Mouse (Mus musculus) G1E (cell line): Measurements from ENCODE around the gene Ggt5. TPM values are rescaled to one million over a fixed set of nuclear protein-coding genes. Genes with fewer than 3 reads are reported as not detected.

Experiments
- ATAC-seq: 2 replicates; pipeline ENCODE4 v1.8.0; 2016; ENCODE audit warnings: mild to moderate bottlenecking; ENCODE audit not compliant: insufficient number of reproducible peaks, poor library complexity, low FRiP score, severe bottlenecking; ENCODE audit errors: extremely low read depth
- DNase-seq: peaks from one replicate; pipeline ENCODE4 v3.0.0; 2012; ENCODE audit warnings: low spot score
- H3K27me3 ChIP-seq: 2 replicates; pipeline ENCODE4 v1.6.1; 2012; ENCODE audit warnings: mild to moderate bottlenecking, low read length, inconsistent platforms; ENCODE audit not compliant: insufficient read depth
- H3K36me3 ChIP-seq: replicated peaks from 2 replicates; pipeline ENCODE3; 2012; ENCODE audit warnings: mild to moderate bottlenecking, inconsistent platforms
- H3K4me1 ChIP-seq: 2 replicates; pipeline ENCODE4 v1.6.1; 2012; ENCODE audit warnings: low read depth, low read length, inconsistent platforms, mixed read lengths; ENCODE audit not compliant: insufficient read depth
- H3K4me3 ChIP-seq: 2 replicates; pipeline ENCODE4 v1.5.1; 2012; ENCODE audit warnings: low read depth, mild to moderate bottlenecking, inconsistent platforms, low read length, moderate library complexity, mixed read lengths
- H3K9me3 ChIP-seq: replicated peaks from 2 replicates; pipeline ENCODE4 v1.6.1; 2012; ENCODE audit warnings: inconsistent platforms
- CTCF ChIP-seq: IDR thresholded peaks from 2 replicates; pipeline ENCODE4 v1.5.1; 2012; ENCODE audit warnings: low read depth, low read length, inconsistent platforms, mixed read lengths
- GATA1 ChIP-seq: IDR thresholded peaks from 2 replicates; pipeline ENCODE4 v1.6.1; 2012; ENCODE audit warnings: borderline replicate concordance, low read length, inconsistent platforms, mixed read lengths
- GATA2 ChIP-seq: IDR thresholded peaks from 2 replicates; pipeline ENCODE4 v1.6.1; 2012; ENCODE audit warnings: low read depth, low read length, inconsistent platforms, borderline replicate concordance
- POLR2AphosphoS5 ChIP-seq: IDR thresholded peaks from 2 replicates; pipeline ENCODE4 v1.6.1; 2012; ENCODE audit warnings: low read depth, low read length, inconsistent platforms; ENCODE audit not compliant: insufficient replicate concordance
- TAL1 ChIP-seq: conservative IDR thresholded peaks from 2 replicates; pipeline ENCODE4 v1.6.1; 2012; ENCODE audit warnings: low read depth, low read length, inconsistent platforms, mixed read lengths
- polyA plus RNA-seq: library from polyadenylated mRNA; stranded (reverse); fragments of >175 nt; gene quantifications from 2 replicates; pipeline ENCODE4 v1.2.3, GENCODE M21; 2012
- total RNA-seq, 2 experiments: library from RNA; stranded (forward) in 1 of 2; stranded (reverse) in 1 of 2; fragments of 200-1000 nt in 1 of 2; fragments of >200 nt in 1 of 2; fragmentation: Nextera tagmentation in 1 of 2; gene quantifications; 2 replicates each; pipeline ENCODE4 v1.2.3; 2014 to 2017

The Ggt5 gene
- total and polyA plus RNA-seq, 3 experiments = 0.22 TPM; not detected in 2

DNA sequence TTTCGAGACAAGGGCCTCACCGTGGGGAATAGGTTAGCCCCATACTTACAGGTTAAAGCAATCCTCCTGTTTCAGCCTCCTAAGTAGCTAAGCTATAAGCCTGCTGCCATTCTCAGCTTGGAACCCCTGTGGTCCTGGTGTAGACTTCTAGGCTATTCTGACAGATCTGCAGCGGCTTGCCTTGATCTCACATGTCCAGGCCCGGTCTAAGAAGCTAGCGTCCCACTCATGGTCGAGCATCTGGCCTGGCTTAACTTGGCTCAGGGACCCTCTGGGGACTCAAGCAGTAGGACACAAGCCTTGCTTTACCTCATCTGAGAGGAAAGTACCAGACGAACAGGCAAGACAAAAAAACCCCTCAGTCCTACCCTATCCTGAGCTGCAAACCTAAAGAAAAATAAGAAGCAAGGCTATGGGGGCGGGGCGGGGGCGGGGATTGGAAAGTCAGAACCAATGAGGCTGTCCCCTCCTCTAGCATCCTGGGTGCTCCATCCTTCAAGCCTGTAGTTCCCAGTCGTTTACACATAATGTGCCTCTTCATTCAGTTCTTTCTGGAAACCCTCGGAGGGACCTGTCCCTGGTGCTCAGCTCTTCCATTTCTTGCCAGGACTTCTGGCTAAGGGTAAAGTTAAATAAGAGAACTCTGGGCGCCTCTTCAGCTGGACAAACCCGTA is 46.0 kb downstream of the Ggt5 start:
- peaks cover 4% of the 10 kb centered on the region; the same call in 1 of the 2 replicates for H3K4me1 ChIP-seq
- DNase-seq = no peak
- no peak for ATAC-seq
- H3K4me3 ChIP-seq = no peak overlapping the region
- peaks cover 46% of the 10 kb centered on the region for H3K27me3 ChIP-seq
- H3K36me3 ChIP-seq = no peaks in the 10 kb centered on the region
- TF ChIP-seq POLR2AphosphoS5 = no peak
- no peak for TF ChIP-seq CTCF
- no peak for TF ChIP-seq TAL1
- H3K9me3 ChIP-seq = no peaks in the 10 kb centered on the region

DNA sequence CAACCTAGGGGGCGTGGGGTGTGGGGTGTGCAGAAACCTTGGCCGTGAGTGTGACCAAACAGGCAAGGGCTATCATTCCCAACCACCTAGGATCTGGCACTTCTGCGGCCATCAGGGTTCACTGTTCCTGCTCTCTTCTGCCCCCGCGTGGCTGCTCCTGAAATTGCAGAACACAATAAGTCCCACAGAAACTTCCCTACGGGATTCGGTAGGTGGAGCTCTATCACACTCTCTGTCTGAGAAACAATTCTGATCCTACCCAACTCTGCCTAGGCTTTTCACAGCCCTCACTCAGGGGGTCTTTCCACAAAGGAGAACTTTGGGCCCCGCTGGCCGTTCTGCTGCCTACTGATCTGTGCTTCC is 46.5 kb downstream of the Ggt5 start:
- H3K4me1 ChIP-seq = peaks cover 4% of the 10 kb centered on the region; the same call in 1 of the 2 replicates
- TF ChIP-seq GATA1 (no peak), POLR2AphosphoS5 (no peak), TAL1 (no peak), CTCF (peak; percentile 80), GATA2 (no peak)
- no peaks in the 10 kb centered on the region for H3K36me3 ChIP-seq
- peaks cover 51% of the 10 kb centered on the region for H3K27me3 ChIP-seq
- ATAC-seq (no peak), DNase-seq (peak; percentile 48)
- H3K4me3 ChIP-seq = no peak overlapping the region
- no peaks in the 10 kb centered on the region for H3K9me3 ChIP-seq

DNA sequence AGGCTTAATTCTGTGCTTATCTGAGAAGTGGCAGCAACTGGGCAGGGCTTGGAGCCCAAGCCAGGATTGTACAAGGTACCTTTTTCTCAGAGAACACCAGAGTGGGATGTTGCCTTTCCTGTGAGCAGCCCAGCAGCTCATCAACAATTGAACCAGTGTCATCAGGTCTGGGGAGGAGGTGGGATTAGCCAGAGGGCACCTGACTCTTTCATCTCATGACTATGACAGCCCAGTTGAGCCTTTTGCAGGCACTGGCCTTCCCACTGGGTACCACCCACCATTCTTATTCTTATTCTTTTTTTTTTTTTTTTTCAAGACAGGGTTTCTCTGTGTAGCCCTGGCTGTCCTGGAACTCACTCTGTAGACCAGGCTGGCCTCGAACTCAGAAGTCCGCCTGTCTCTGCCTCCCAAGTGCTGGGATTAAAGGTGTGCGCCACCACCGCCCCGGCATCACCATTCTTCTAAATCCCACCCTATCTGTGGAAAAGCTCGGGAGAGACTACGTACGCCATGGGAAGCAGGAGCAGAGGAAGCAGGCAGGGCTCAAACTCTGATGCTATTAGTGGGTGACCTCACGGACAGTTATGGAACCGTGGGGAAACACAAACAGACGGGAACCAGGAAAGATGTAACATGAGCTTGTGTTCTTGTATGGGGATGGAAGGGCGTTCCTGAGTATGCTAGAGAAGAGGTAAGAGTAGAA is 47.1 kb downstream of the Ggt5 start:
- peaks cover 4% of the 10 kb centered on the region; the same call in 1 of the 2 replicates for H3K4me1 ChIP-seq
- H3K9me3 ChIP-seq = no peaks in the 10 kb centered on the region
- no peak overlapping the region for H3K4me3 ChIP-seq
- H3K36me3 ChIP-seq = no peaks in the 10 kb centered on the region
- no peak for ATAC-seq
- H3K27me3 ChIP-seq = peaks cover 56% of the 10 kb centered on the region
- DNase-seq = no peak
- TF ChIP-seq TAL1 (no peak), CTCF (no peak), GATA2 (no peak), GATA1 (no peak)

DNA sequence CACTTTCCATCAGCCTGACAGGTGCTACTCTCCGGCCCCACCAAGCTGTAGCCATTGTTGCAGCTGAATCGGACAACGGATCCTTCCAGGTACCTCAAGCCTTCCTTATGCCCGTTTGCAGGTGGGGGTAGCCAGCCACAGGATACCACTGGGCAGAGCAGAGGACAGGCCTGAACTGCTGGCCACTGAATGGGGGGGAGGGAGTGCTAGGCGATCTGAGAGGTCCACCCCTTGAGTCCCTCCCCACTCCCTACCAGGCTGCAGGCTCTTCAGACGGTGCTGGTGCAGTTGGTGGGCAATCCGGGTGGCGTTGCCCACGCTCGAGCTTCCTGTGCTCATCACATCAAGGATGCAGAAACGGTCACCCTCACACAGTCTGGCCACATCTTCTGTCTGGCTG is 48.6 kb downstream of the Ggt5 start:
- H3K27me3 ChIP-seq = peaks cover 56% of the 10 kb centered on the region
- TF ChIP-seq CTCF (no peak), GATA2 (no peak), TAL1 (no peak), GATA1 (no peak), POLR2AphosphoS5 (no peak)
- ATAC-seq (no peak), DNase-seq (no peak)
- peaks cover 6% of the 10 kb centered on the region; the same call in 1 of the 2 replicates for H3K4me1 ChIP-seq
- no peaks in the 10 kb centered on the region for H3K9me3 ChIP-seq
- no peak overlapping the region for H3K4me3 ChIP-seq
- H3K36me3 ChIP-seq = no peaks in the 10 kb centered on the region

DNA sequence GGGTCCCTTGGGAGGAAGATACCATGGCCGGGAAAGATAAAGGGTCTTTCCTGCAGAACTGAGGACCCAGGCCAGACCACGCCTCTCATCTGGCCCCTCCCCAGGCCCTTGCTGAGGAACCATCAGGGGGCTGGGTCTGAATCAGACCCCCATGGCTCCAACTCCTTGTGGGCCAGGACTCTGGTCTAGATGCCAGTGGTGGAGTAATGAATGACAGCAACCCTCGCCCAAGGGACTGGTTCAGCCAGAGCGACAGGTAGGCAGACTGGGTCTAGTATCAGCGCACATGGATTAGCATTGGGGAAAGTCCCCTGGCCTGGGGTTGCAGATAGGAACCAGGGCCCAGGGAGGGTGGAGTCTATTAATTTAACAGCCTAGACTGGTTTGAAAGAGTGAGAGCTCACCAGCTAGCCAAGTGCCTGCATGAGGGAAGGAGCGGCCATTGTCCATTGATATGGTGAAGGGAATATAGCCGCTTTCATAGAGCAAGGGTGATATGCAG is 52.6 kb downstream of the Ggt5 start:
- Histone ChIP-seq H3K27me3 (peaks cover 49% of the 10 kb centered on the region), H3K4me3 (no peak overlapping the region), H3K4me1 (peaks cover 11% of the 10 kb centered on the region), H3K36me3 (peaks cover 28% of the 10 kb centered on the region), H3K9me3 (no peaks in the 10 kb centered on the region)
- ATAC-seq = no peak
- no peak for DNase-seq
- TF ChIP-seq POLR2AphosphoS5 = no peak
- no peak for TF ChIP-seq CTCF
- TF ChIP-seq TAL1 = no peak
- no peak for TF ChIP-seq GATA1
- no peak for TF ChIP-seq GATA2

DNA sequence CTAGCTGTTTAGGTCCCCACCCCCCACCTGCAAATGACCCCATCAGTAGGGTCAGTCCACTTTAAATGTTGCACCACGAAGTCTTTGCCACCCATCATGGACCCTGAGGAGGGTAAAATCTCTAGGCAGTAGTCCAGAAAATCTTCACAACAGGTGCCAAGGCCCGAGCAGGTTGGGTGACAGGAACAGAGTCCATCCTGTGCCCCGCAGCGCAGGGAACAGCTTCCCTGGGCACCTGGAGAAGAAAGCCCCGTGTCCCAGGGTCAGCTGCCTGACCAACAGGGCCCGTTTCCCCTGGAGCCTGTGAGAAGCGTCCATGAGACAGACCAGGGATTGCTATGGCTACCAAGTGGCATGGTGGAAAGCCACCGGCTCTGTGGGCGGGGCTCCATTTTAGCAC is 53.3 kb downstream of the Ggt5 start:
- H3K36me3 ChIP-seq = peaks cover 35% of the 10 kb centered on the region
- ATAC-seq (no peak), DNase-seq (no peak)
- peaks cover 11% of the 10 kb centered on the region for H3K4me1 ChIP-seq
- H3K9me3 ChIP-seq = no peaks in the 10 kb centered on the region
- no peak overlapping the region for H3K4me3 ChIP-seq
- H3K27me3 ChIP-seq = peaks cover 43% of the 10 kb centered on the region
- TF ChIP-seq GATA2 = no peak
- TF ChIP-seq GATA1 = no peak
- no peak for TF ChIP-seq TAL1
- TF ChIP-seq POLR2AphosphoS5 = no peak

DNA sequence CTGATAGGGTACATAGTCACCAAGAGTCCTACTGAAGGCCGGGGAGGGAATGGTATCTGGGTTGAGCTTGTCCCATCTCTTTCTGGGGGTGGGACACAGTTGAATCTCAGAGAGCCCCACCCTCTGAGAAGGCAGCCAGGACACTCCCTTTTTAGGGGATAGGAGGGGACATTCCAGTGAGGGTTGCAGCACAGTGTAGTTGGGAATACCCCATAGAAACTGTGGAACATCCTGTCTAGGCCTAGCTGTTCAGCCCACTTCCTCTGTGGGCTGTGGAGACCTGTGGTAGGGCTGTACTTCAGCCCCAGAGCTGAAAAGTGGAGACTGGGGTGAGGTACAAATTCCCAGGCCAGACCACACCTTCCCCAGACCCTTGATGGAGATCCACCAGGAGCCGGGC is 53.8 kb downstream of the Ggt5 start:
- H3K27me3 ChIP-seq = peaks cover 38% of the 10 kb centered on the region
- TF ChIP-seq TAL1 = no peak
- no peak for TF ChIP-seq GATA1
- TF ChIP-seq CTCF = no peak
- TF ChIP-seq GATA2 = no peak
- no peak for TF ChIP-seq POLR2AphosphoS5
- DNase-seq = no peak
- no peak for ATAC-seq
- H3K9me3 ChIP-seq = no peaks in the 10 kb centered on the region
- H3K4me3 ChIP-seq = no peak overlapping the region
- peaks cover 39% of the 10 kb centered on the region for H3K36me3 ChIP-seq
- H3K4me1 ChIP-seq = peaks cover 11% of the 10 kb centered on the region
